Mouse (Mus musculus): ENCODE data around the gene Ube2r2.

Gene Ube2r2

DNA sequence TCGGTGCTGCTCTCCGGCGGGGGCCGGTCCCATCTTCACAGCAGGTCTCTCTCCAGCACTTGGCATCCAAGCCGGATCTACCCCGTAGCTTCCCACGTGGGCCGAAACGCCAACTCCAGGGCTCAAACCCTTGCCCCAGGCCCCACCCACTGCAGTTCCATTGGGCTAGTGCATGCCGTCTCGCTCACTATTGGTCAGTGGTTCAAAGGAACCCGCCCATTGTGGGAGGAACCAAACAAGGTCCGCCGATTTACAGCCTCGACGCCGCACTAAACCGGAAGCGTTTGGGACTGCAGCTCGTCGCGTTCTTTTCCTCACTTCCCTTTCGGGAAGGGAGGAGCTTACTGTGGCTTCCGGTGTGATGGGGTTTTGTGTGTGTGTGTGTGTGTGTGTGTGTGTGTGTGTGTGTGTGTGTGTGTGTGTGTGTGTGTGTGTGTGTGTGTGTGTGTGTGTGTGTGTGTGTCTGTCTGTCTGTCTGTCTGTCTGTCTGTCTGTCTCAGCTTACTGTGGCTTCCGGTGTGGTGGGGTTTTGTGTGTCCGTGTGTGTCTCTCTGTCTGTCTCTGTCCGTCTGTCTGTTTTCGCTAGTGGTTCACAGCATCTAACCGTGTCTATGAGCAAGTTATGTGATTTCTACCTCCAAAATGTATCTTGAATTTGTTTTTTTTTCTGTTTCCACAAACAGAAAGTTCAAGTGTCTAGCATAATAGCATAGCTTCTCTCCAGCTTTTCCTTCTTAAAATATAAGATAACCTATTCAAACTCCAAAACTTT lies 11.2 kb upstream of the Ube2r2 start, which contains the start of gene Nol6:
TSS of gene Nol6 (minus strand) at position 276 of the 772 bp plus-strand sequence.
- peak; percentile 93 to 96 for DNase-seq

DNA sequence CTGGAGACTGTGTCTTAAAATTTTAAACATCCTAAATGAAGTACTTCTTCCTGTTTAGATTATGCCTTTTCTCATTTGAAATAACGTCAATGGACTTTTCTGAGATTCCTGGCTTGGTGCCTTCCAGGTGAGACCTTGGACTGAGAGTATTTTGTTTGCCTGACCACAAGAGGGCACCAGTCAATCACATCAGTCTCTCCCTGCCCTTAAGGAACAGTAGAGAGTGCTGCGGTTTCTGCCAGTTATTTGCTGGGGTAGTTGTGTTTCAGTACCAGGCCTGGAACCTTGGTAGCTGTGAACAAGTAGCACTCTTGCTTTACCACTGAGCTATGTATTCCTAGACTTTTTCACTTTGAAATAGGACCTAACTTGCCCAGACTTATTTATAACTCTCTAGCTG lies 6.1 kb upstream of the Ube2r2 start:
- DNase-seq: peak; percentile 77 to 80

DNA sequence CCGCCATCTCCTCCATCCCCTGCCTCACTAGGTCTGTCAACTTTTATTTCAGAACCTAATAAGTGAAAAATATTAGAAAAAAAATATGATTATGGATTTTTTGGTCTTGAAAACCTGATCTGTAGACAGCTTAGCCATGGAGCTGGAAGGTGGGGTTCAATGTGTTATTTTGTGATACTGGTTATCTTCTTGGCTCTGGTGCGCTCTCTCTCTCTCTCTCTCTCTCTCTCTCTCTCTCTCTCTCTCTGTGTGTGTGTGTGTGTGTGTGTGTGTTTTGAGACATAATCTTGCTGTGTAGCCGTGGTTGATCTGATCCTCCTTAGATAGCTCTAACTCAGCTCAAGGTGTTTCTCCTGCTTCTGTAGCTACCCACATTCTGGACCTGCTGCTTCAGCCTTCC lies 5.7 kb upstream of the Ube2r2 start:
- DNase-seq: no peak

DNA sequence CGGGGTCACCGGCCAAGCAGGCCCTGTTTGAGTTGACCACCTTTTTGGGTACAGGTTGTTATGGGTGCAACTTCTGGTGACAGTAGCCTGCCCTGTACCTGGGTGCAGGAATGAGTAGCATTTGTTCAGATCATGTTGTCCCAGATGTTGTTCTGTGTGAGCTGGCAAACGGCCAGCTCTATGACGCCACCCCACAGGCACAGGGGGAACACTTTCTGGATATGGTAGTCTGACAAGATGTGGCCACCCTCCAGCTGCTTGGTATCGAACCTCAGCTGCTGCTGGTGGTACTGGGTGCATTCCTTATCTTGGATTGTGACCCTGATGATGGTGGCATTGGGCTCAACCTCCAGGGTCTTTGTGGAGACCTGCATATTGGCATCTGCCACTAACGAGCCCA lies 3.1 kb upstream of the Ube2r2 start:
- no peak for DNase-seq

DNA sequence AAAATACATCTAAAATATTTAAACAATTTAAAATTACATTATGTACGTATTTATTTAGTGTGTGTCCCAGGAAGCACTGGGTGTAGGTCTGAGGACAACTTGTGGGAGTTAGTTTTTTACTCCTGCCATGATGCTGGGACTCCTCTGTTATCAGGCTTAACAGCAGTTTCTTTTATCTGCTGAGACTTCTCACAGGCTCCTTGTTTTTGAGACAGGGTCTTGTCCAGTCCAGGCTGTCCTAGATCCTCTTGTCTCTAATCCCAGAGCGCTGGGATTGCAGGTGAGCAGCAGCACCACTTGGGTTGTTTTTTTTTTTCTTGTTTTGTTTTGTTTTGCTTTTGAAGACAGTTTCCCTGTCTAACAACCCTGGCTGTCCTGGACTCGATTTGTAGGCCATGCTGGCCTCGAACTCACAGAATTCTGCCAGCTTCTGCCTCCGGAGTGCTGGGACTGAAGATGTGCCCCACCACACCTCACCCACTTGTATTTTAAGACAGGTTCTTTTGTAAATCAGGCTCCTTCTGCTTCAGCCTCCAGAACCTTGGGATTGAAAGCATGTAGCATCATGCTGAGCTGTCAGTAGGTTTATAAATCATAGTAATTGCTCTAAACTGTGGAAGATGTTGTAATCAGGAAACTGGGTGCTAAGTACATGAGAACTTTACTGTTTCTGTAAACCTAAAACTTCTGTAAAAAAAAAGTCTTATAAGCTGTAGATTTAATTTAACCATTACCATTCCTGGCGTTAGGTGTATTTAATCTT lies 1.8 kb upstream of the Ube2r2 start:
- DNase-seq: no peak

DNA sequence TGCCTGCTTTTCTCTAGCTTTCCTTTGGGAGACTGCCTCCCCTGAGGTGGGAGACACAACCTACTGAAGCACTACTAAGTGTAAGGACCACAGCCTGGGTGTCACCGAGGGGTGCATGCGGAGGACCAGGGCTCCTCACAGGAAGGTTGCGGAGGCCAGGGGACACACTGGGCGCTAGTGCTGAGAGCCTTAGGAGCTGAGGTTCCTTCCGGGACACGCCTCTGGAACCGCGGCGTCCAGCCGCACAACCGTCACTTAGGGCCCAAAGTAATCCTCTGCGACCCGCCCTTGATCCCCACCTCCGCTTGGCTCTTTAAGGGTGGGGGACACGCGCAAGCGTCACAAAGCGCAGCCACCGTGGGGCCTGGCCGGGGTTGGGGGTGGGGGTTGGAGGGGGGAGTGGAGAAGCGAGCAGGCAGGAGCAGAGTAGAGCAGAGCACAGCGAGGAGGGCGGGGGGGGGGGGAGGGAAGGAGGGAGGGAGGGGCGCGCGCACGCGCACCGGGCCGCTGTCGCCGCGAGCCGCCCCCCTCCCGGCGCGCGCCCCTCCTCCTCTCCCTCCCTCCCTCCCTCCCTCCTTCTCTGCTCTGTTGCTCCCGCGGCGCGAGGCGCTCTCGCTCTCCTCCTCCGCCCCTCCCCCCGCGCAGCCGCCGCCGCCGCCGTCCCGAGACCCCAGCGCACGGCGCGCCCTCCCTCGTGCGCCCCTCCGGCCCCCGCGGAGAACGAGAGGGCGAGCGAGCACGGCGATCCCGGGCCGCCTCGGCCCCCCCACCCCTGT lies 420 bp upstream of the Ube2r2 start:
- DNase-seq: peak; percentile 62 to 67

DNA sequence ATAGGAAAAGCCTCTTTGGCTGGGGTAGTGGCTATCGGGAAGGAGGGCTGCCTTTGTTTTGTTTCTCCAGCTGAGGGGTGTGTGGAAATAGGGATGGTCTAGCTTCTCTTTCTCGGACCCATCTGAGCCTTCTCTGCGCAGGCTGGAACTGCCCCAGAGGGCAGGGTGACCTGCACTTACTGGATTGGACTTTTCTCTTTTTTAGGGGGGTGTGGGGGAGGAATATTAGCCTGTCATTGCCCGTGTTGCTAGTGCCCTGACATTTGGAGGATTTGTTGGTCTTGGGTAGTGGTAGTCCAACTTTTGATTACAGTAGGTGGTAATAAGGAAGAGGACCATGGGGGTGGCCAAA lies 887 bp downstream of the Ube2r2 start:
- no peak for DNase-seq

DNA sequence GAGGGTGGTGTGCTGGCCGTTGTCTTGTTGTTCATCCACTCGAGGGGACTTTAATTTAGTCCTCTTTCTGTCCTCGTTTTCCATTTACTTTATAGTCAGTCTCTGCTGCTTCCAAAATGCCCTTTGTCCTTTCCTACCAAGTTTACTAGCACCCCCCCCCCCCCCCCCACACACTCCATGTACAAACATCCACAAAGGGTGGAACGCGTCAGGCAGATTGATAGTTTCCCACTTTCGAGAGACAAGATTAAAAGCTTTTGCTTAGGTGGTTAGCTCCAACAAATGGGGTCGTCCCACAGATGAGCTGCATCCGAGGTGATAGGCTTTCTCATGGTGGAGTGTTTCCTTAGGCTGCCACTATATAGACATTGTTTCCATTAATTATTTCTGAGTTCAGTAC lies 1.3 kb downstream of the Ube2r2 start:
- no peak for DNase-seq

DNA sequence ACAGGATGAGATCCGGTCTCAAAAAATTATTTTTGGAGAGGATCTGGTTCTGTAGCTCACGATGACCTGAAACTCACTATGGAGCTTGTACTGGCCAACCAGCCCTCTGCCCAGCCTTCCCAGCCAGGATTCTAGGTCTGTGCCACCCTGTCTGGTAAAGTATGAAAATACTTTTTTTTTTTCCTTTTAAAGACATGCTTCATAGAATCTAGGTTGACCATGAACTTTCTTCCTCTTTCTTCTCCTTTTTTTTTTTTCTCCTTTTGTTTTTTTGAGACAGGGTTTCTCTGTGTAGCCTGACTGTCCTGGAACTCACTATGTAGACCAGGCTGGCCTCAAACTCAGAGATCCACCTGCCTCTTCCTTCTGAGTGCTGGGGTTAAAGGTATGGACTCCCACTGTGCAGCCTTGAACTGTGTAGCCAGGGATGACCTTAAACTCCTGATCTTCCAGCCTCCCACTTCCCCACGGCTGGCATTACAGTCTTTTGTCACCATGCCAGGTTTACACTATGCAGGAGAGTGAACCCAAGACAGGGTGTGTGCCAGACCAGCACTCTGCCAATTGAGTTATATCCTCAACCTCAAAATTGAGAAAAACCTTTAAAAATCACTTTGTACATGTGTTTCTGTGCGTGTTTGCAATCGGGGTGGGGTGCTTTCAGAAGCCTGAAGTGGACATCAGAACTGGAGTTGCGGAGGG lies 4.8 kb downstream of the Ube2r2 start:
- no peak for DNase-seq

DNA sequence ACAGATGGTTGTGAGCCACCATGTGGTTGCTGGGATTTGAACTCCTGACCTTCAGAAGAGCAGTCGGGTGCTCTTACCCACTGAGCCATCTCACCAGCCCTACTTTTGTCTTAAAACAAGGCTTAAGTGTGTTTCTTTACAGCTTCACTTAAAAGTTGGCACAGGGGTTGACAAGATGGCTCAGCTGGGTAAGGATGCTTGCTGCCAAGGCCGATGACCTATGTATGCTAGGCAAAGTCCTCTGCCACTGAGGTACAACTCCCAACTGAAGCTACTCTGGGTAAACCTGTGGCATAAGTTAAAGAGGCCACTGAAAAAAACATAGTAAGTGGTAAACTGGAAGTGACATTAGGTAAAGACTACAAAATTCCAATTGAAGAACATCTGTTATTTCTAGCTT lies 7.1 kb downstream of the Ube2r2 start:
- no peak for DNase-seq

DNA sequence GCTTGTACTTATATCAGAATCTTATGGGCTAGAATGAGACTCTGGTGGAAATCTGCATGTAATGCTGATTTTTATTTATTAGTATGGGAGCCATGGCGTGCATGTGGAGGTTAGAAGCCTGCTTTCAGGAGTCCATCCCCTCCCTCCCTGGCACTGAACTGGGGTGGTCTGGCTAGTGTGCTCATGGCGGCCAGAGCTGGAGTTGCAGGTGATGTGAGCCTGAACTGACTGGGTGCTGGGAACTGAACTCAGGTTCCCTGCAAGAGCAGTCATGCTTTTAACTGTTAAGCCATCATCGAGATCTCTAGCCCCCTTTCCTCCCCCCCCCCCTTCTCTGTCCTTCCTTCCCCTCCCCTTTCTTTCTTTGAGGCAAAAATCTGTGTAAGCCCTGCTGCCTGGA lies 14.3 kb downstream of the Ube2r2 start:
- DNase-seq: no peak

DNA sequence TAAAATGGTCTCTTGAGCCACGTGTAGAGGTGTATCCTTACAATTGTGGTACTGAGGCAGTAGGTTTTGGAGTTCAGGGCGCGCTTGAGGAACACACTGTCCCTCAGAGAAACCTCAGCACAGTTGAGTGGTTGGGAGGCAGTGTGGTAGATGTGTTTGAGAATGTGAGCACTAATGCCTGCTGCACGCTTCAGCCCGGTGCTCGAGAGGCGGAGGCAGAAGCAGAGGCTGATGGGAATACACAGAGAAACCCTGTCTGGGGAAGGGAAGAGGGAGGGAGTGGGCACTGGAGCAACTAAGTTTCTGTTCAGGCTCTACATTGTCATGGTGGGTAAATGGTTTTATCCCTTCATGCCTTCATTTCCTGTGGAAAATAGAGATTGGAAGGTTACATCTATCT lies 15.6 kb downstream of the Ube2r2 start:
- no peak for DNase-seq

DNA sequence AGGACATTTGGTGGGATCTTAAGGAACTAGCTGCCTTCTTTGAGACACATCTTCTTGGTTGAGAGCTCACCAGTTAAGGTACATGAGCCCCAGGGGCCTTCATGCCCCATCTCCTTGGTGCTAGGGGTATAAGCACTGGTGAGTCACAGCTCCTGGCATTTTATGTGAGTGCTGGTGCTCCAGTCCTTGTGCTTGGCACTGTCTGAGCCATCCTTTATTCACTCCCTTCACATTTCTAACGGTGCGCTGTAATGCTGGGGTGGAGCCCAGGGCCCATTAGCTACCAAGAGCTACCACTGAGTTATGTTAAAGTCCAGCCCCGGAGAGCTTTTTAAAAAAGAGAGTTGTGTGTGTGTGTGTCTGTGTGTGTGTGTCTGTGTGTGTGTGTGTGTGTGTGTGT lies 17.6 kb downstream of the Ube2r2 start:
- no peak for DNase-seq

DNA sequence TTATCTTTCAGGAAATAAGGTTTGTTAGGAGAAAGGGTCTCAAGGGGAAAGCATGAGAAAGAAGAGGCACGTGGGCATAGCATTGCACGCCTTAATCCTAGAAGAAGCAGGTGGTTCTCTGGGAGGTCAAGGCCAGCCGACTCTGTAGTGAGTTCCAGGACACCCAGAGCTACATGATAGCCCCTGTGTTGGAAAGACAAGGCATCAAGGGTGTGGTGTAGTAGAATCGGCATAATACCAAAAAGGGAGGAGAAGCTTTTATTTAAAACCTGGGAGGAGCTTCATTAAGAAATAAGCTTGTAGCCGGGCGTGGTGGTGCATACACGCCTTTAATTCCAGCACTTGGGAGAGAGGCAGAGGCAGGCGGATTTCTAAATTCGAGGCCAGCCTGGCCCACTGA lies 21.4 kb downstream of the Ube2r2 start:
- no peak for DNase-seq

DNA sequence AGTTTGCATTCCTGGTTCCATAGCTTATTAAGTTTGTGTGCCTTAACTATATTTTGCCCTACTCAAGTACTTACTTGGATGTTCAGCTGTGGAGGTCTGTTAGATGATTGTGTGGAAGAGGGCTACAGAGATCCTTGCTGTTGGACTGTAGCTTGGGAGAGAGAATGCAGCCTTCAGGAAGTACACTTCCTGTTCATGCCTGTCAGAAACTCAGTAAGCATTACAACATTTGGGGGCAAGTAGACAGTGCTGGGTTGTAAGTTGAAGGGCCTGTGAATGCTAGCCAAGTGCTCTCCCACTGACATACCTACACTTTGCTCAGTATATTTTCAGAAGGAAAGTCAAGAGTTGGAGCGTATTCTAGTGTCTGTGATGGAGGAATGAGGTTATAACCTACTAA lies 22.7 kb downstream of the Ube2r2 start:
- DNase-seq: no peak

DNA sequence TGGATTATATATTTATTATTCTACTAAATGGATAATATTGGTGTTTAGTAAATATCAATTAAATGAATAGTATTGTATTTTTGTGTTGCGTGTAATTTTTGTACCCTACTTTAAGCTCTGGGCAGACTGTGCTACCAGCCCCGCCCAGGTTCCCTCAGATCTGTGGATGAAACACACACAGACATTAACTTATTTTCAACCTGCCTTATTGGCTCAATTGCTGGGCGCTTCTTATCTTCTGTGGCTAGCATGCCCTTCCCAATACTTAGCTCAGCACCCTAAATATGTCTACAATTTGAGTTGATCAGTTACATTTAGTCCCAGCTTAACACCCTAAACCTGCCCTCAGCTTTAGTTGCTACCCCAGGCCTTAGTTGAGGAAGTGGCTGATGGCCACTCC lies 25.7 kb downstream of the Ube2r2 start:
- DNase-seq: no peak

DNA sequence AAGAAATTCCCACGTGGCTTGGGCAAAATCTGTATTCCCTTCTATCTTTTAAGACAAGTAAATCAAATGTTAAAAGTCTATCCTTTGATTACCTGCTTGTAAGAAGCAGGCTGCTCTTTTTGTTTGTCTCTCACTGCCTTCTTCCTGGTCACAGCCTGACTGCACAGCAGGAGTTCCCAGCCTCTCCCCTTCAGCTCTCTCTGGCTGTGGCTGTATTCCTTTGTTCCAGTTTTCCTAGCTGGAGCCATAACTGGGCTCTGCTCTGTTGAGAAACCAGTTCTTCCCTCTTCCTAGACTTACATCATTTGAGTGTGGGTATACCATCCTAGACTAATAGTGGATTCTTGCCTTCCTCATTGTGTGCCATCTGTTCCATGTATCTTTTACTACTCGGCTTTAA lies 29.4 kb downstream of the Ube2r2 start:
- DNase-seq: no peak

DNA sequence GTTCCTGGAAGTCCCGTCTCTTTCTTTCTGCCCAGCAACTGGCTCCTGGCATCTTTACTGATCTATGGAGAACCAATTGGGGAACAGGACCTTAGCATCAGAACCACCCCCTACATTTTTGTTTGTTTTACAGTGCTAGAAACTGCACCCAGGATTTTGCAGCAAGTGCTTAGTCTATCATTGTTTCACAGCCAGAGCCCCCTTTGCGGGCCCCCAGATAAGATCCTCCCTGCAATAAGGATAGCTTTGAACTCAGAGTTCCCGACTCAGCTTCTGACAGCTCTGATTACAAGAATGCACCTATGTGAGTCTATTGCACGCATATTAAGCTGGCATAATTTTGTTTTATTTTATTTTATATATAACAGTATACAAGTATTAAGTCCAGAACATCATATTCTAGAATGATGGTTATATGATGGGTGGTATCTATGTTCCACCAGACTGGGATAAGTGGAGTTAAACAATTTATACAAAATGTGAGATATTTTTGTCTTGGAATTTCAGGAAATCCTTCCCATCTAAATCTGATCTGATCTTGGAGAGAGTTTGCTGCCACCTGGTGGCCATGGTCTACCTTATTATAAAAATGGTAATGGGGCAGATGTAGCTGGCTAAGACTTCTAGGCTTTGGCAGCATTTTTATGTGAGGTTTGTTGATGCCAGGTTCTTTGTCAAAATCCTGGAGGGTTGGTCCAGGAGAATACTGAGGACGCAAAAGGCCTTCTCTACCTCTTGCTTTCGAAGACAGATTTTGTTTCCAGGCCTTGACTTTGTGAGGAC lies 30.3 kb downstream of the Ube2r2 start:
- DNase-seq: peak; percentile 74 to 76

DNA sequence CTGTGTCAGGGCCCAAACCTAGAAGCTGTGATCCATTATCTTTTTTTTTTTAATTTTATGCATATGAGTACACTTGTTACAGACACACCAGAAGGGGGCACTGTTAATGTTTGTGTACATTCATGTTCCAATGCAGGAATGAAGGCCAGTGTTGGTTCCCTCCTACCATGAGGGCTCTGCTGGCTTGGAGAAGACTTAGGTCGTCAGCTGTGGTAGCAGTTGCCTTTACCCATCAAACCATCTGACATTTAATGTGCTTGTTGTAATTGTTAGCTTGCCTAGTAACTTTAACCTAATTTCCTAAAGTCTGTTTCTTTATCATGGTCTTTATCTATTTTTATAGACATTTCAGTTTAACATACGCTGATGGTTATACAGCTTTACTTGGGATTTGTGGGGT lies 35.4 kb downstream of the Ube2r2 start:
- no peak for DNase-seq

DNA sequence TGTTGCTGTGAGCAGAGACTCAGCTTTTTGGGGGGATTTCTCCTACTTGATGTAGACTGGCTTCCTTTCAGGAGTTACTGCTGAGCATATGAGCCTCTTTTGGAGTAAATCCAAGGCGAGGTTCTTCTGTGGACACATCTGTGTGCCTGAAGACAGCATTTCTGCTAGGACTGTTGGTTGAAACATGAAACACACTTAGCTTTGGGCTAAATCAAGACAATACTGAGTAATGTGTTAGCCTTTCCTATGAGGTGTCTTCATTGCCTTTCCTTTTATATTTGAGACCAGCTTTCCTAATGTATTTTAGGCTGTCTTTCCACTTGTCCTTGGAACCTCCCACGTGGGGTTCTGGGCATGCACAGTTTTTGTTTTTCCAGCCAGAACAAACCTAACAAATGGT lies 39.1 kb downstream of the Ube2r2 start:
- no peak for DNase-seq

DNA sequence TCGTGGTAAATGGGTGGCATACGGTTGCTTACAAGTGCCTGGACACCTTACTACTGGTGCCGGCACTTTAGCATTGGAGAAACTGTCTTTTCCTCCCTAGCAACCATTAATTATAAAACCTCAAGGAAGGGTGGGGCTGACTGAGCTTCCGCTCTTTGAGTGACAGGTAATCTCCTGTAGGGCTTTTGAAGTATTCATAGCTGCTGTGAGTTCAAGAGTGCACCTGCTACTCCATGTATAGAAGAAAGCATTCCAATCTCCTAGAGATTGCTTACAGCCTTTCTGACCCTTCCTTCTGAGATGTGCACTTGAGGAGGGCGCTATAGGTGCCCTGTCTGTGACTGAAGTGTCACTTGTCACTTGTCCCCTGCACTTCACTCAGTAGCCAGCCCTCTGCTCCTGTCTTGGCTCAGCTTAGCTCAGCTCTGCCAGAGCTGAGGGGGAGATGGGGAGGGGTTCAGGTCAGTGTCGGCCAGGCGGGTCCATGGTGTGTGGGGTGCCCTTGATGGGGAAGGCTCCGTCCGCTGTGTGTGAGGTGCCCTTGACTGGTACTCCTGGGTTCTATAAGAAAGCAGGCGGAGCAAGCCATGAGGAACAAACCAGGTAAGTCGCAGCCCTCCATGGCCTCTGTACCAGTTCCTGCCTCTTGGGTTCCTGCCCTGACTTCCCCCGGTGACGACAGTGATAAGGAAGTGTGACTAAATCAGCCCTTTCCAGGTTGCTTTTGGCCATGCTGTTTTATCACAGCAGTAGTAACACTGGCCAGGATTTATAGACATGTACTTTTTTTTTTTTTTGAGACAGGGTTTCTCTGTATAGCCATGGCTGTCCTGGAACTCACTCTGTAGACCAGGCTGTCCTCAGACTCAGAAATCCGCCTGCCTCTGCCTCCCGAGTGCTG lies 44.5 kb downstream of the Ube2r2 start:
- DNase-seq: no peak

Data from B cell, adult 2 months (primary cell).